Mouse (Mus musculus): ENCODE measurements around the gene Cyfip1. TPM values are rescaled to one million over a fixed set of nuclear protein-coding genes. Genes with fewer than 3 reads are reported as not detected.

Gene Cyfip1
- polyA plus RNA-seq, 1 experiment from 2014 or later: 94.7 TPM

DNA sequence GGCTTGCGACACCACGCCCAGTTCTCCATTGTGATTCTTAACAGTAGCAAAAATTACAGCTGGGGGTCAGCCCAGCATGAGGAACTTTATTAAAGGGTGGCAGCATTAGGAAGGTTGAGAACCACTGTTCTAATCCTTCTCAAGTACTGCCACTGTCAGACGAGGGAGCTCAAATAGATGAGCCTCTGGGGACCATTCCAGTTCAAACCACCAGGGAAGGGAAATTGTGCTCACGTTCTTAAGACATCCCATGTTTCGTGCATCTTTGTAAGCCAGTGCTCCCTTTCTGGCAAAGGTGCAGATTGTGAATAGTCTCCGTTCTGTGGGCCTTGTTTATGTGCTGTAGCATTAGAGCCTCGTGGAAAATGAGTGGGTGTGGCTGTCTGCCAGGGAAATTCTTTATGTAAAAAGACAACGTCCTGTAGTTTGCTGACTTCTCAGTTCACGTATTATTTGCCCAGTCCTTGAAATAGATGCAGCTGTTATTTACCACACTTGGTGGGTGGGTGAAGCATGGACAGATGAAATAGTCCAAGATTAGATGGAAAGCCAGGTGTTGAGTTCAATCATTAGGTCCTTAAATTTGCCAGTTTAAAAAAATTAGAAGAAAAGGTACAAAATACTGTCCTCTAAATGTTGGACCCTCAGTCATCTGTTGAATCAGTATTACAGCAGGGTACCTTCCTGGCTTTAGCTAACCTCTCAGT is 5.2 kb downstream of the Cyfip1 start:
- no peak overlapping the region for H3K4me2 ChIP-seq (replicated peaks)
- H3K9ac ChIP-seq: no peak overlapping the region
- 50% methylated on average over 9 of the region's 9 CpGs for WGBS
- no peak overlapping the region for H3K4me3 ChIP-seq (replicated peaks)
- no peak for ATAC-seq
- H3K4me1 ChIP-seq (replicated peaks): peaks cover 10% of the 10 kb centered on the region; the same call in 1 of the 2 replicates
- no peaks in the 10 kb centered on the region for H3K36me3 ChIP-seq
- no peaks in the 10 kb centered on the region for H3K27me3 ChIP-seq (replicated peaks)
- H3K27ac ChIP-seq: no peak overlapping the region
- no peaks in the 10 kb centered on the region for H3K9me3 ChIP-seq

DNA sequence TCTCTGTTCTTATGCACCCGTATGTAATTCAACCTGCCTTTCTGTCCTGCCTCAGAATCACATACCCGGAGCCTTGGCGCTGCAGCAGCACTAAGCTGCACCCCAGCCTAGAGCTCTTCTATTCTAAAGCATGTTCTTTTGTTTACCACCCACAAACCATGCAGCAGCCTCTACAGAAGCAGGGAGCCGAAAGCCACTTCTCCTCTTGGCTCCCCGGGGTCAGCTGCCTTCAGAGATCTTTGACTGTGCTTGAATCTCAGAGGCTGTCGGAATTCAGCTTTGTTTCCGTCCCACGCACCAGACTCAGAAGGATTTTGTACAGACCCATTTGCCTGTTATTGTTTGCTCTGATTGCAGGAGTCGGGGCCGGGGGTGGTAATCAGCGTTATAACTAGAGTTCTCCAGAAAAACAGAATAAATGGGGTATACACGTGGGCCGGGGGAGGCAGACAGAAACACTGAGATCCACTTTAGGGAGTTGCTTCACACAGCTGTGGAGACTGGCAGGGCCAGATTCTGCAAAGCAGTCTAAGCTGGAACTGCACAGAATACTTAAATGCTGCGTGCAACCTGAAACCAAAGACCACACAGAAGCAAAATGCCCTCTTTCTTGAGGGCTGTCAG is 8.5 kb downstream of the Cyfip1 start:
- 0 out of 2 replicates have a peak overlapping the region, but pooled peaks have one; percentile 3 for H3K27ac ChIP-seq
- no peaks in the 10 kb centered on the region for H3K9me3 ChIP-seq
- H3K4me2 ChIP-seq (replicated peaks): 0 out of 2 replicates have a peak overlapping the region, but pooled peaks have one; percentile 5
- H3K4me3 ChIP-seq (replicated peaks): no peak overlapping the region
- H3K9ac ChIP-seq: no peak overlapping the region
- no peaks in the 10 kb centered on the region for H3K27me3 ChIP-seq (replicated peaks)
- H3K4me1 ChIP-seq (replicated peaks): peaks cover 7% of the 10 kb centered on the region; the same call in 1 of the 2 replicates
- no peaks in the 10 kb centered on the region for H3K36me3 ChIP-seq
- WGBS: 31% methylated on average over 14 of the region's 14 CpGs
- peak; percentile 52; the same call in 1 of the 2 replicates for ATAC-seq

DNA sequence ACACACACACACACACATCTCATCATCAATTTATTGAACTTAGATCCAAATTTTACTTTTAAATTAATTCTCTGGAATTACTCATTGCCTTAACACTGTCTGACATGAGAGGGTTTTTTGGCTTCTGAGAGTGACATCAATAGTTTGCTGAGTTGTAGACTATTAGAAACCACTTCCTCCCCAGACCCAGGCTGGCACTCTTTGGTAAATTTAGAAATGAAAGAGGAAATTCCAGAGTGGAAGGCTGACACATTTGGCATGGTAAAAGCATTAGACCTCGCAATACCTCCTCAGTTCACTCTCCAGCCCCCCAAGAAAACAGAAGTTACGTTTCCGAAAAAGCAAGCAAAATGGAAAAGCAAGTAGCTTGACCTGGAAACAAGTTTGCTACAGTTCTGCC is 11.2 kb downstream of the Cyfip1 start:
- 79% methylated on average over 3 of the region's 3 CpGs for WGBS
- H3K9me3 ChIP-seq: no peaks in the 10 kb centered on the region
- H3K4me2 ChIP-seq (replicated peaks): no peak overlapping the region
- H3K27ac ChIP-seq: no peak overlapping the region
- peaks cover 7% of the 10 kb centered on the region; the same call in 1 of the 2 replicates for H3K4me1 ChIP-seq (replicated peaks)
- no peak overlapping the region for H3K9ac ChIP-seq
- ATAC-seq: no peak
- H3K27me3 ChIP-seq (replicated peaks): no peaks in the 10 kb centered on the region
- no peaks in the 10 kb centered on the region for H3K36me3 ChIP-seq
- H3K4me3 ChIP-seq (replicated peaks): no peak overlapping the region

DNA sequence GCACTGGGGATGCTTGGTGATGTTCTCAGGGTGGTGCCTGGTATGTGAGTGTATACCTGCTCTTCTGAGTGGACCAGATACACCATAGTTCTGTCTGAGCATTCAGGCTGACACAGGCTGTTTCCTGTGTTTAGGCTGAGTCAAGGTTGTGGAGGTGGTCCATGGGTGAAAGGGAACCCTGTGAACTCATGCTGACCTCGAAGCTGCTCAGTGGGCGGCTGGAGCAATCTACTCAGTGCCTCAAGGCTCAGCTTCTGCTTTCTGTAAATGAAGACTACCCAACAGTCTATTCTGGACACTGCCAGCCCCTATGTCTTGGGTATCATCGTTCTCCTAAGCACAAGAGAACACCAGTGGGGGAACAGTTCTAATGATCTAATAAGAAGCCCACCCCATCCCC is 14.1 kb downstream of the Cyfip1 start:
- ATAC-seq: no peak
- H3K4me1 ChIP-seq (replicated peaks): 0 out of 2 replicates have a peak, but pooled peaks cover 6% of the 10 kb centered on the region

DNA sequence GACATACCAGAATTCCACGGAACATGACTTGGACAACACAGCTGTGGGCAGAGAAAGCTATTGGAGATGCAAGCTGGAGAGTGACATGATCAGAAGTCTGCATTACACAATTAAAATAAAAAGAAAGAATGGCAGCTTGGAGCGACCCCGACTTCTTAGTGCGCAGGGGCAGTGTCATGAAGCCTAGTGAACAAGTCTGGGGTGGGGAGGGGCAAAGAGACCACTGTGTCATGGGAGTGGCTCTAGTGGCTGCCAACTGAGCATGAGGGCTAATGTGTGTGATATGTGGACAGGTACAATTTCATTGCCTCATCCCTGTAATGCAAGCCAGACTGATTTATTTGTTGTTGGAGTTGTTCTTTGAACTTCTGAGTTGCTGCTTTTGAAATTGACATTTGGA is 15.2 kb downstream of the Cyfip1 start:
- ATAC-seq: no peak
- H3K27me3 ChIP-seq (replicated peaks): no peaks in the 10 kb centered on the region
- H3K27ac ChIP-seq: no peak overlapping the region
- 93% methylated on average over 4 of the region's 4 CpGs for WGBS
- H3K4me1 ChIP-seq (replicated peaks): 0 out of 2 replicates have a peak, but pooled peaks cover 2% of the 10 kb centered on the region
- no peaks in the 10 kb centered on the region for H3K9me3 ChIP-seq
- no peaks in the 10 kb centered on the region for H3K36me3 ChIP-seq
- no peak overlapping the region for H3K9ac ChIP-seq
- no peak overlapping the region for H3K4me2 ChIP-seq (replicated peaks)
- no peak overlapping the region for H3K4me3 ChIP-seq (replicated peaks)

More for the DNA sequence above, 14.1 kb downstream of the Cyfip1 start:
- H3K27ac ChIP-seq: no peak overlapping the region
- H3K4me3 ChIP-seq (replicated peaks): no peak overlapping the region
- H3K4me2 ChIP-seq (replicated peaks): no peak overlapping the region
- no peaks in the 10 kb centered on the region for H3K9me3 ChIP-seq
- no peak overlapping the region for H3K9ac ChIP-seq
- H3K27me3 ChIP-seq (replicated peaks): no peaks in the 10 kb centered on the region
- no peaks in the 10 kb centered on the region for H3K36me3 ChIP-seq
- WGBS: 68% methylated on average over 3 of the region's 3 CpGs

DNA sequence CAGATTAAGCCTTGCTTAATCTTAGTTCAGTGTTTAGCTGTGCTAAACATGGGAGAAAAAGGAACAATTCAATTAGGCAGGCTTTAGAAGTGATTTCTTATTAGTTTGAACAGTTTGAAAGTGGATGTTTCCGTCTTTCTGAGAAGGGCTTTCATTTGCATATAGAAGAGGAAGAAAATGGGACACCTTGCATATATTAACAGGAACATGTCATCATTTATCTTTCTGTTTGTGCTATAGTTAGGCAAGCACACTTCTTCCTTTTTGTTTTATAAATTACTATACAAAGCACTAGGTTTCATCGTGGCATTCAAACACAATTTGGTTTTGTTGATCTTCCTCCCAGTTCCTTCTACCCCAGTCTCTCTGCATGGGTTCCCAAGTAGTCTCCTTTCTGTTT is 16.2 kb downstream of the Cyfip1 start:
- no peaks in the 10 kb centered on the region for H3K36me3 ChIP-seq
- no peak for ATAC-seq
- H3K4me3 ChIP-seq (replicated peaks): no peak overlapping the region
- H3K27me3 ChIP-seq (replicated peaks): no peaks in the 10 kb centered on the region
- H3K4me1 ChIP-seq (replicated peaks): 0 out of 2 replicates have a peak, but pooled peaks cover 2% of the 10 kb centered on the region
- H3K9ac ChIP-seq: no peak overlapping the region
- 69% methylated on average over 2 of the region's 2 CpGs for WGBS
- no peaks in the 10 kb centered on the region for H3K9me3 ChIP-seq
- H3K4me2 ChIP-seq (replicated peaks): no peak overlapping the region
- H3K27ac ChIP-seq: no peak overlapping the region

DNA sequence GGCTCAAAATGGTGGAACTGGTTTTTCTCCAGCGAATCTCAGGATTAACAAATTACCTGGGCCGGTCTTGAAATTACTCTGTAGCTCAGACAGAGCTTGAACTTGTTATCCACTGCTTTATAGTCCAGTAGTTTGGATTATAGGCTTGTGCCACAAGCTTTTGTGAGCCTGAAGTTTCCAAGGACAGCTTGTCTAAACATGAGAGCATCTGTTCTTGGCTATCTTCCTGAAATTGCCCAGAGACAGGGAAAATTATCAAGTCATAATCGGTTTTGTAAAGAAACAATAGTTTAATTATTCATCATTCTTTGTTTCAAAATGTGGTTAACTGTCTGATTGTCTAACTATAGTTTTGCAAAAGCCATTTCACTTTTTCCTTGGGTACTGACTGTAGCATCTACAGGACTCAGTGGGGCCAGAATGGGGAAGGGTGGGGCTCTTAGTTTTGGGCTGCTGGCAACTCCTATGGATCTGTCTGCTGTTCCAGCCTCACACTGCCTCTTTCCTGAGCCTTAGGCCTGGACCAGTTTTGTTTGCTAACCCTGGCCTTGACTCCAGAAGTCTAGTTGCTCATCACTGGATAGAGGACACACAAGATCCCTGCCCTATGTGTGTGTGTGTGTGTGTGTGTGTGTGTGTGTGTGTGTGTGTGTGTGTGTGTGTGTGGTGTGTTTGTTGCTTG is 17.4 kb downstream of the Cyfip1 start:
- Histone ChIP-seq H3K4me1 (replicated peaks) (0 out of 2 replicates have a peak, but pooled peaks cover 2% of the 10 kb centered on the region), H3K4me2 (replicated peaks) (no peak overlapping the region), H3K27me3 (replicated peaks) (no peaks in the 10 kb centered on the region), H3K36me3 (no peaks in the 10 kb centered on the region), H3K27ac (no peak overlapping the region), H3K9ac (no peak overlapping the region), H3K4me3 (replicated peaks) (no peak overlapping the region), H3K9me3 (no peaks in the 10 kb centered on the region)
- WGBS: 68% methylated on average over 3 of the region's 3 CpGs
- peak; percentile 24; the same call in 1 of the 2 replicates for ATAC-seq

DNA sequence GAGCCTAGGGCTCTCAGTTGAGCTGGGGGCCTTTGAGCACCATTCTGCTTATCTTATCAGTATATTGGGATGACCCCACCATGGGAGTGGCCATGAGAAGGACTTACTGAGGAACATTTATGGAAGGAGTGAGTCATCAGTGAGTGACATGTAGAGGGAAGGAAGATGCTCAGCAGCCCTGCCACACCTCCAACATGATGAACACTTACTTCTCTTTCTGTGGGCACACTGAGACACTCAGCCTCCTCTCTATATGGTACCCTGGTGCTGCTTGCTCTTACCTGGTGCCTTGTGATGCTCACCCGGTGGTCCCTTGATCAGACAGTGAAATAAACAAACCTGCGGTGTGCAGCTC is 17.9 kb downstream of the Cyfip1 start:
- peak; percentile 62 for ATAC-seq
- no peaks in the 10 kb centered on the region for H3K27me3 ChIP-seq (replicated peaks)
- no peaks in the 10 kb centered on the region for H3K9me3 ChIP-seq
- no peak overlapping the region for H3K4me3 ChIP-seq (replicated peaks)
- no peak overlapping the region for H3K9ac ChIP-seq
- H3K27ac ChIP-seq: no peak overlapping the region
- WGBS: 74% methylated on average over 2 of the region's 2 CpGs
- H3K4me2 ChIP-seq (replicated peaks): no peak overlapping the region
- 0 out of 2 replicates have a peak, but pooled peaks cover 2% of the 10 kb centered on the region for H3K4me1 ChIP-seq (replicated peaks)
- H3K36me3 ChIP-seq: no peaks in the 10 kb centered on the region

DNA sequence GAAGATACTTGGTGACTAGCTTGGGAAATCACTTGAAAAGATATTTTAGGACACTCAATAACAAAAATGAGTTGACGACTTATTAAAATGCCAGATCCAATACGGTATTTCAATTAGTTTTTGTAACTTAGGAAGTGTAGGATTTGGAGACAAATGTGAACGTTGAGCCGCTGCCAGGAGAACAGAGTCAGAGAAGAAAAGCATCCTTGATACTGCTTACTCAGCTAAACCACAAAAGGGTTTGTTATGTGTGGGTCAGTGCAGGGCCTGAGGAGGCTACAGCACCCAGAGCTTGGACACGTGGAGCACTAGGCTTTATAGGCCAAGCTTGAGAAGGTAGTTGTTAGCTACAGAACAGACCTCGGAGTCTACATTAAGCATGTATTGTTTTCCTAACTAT is 18.4 kb downstream of the Cyfip1 start:
- 86% methylated on average over 6 of the region's 6 CpGs for WGBS
- Histone ChIP-seq H3K27me3 (replicated peaks) (no peaks in the 10 kb centered on the region), H3K9ac (no peak overlapping the region), H3K27ac (no peak overlapping the region), H3K4me1 (replicated peaks) (0 out of 2 replicates have a peak, but pooled peaks cover 2% of the 10 kb centered on the region), H3K4me3 (replicated peaks) (no peak overlapping the region), H3K36me3 (no peaks in the 10 kb centered on the region), H3K4me2 (replicated peaks) (no peak overlapping the region), H3K9me3 (no peaks in the 10 kb centered on the region)
- no peak for ATAC-seq

DNA sequence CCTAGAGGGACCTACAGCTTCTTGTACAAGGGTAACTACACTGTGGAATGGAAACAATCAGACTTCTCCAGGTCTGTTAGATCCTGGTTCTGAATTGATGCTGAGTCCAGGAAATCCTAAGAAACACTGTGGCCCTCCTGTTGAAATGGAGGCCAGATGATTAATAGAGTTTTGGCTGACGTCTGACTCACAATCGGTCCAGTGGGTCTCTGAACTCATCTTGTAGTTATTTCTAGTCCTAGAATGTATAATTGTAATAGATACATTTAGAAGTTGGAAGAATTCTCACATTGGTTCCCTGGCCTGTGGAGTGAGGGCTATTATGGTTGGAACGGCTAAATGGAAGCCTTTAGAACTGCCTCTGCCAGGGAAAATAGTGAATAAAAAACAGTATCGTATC is 19.6 kb downstream of the Cyfip1 start:
- Histone ChIP-seq H3K4me2 (replicated peaks) (no peak overlapping the region), H3K4me3 (replicated peaks) (no peak overlapping the region), H3K27me3 (replicated peaks) (no peaks in the 10 kb centered on the region), H3K36me3 (no peaks in the 10 kb centered on the region), H3K9ac (no peak overlapping the region), H3K27ac (no peak overlapping the region), H3K9me3 (no peaks in the 10 kb centered on the region), H3K4me1 (replicated peaks) (0 out of 2 replicates have a peak, but pooled peaks cover 2% of the 10 kb centered on the region)
- WGBS: 86% methylated on average over 4 of the region's 4 CpGs
- no peak for ATAC-seq

DNA sequence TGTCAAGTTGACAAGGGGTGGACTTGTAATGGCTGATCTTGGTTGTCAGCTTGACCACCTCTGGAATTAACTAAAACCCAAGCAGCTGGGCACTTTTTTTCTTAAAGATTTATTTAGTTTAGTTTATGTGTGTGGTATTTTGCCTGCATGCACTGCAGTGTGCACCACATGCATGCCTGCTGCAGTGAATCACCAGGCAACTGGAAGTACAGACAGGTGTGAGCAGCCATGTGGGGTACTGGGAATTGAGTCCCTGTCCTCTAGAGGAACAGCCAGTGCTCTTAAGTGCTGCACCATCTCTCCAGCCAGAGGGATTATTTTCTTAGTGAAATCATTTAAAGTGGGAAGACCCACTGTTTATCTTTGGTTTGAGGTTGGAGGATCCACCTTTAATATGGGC is 23.5 kb downstream of the Cyfip1 start:
- Histone ChIP-seq H3K4me2 (replicated peaks) (no peak overlapping the region), H3K4me3 (replicated peaks) (no peak overlapping the region), H3K36me3 (no peaks in the 10 kb centered on the region), H3K27ac (no peak overlapping the region), H3K27me3 (replicated peaks) (no peaks in the 10 kb centered on the region), H3K9me3 (no peaks in the 10 kb centered on the region), H3K4me1 (replicated peaks) (peaks cover 6% of the 10 kb centered on the region; the same call in 1 of the 2 replicates), H3K9ac (no peak overlapping the region)
- no peak for ATAC-seq

DNA sequence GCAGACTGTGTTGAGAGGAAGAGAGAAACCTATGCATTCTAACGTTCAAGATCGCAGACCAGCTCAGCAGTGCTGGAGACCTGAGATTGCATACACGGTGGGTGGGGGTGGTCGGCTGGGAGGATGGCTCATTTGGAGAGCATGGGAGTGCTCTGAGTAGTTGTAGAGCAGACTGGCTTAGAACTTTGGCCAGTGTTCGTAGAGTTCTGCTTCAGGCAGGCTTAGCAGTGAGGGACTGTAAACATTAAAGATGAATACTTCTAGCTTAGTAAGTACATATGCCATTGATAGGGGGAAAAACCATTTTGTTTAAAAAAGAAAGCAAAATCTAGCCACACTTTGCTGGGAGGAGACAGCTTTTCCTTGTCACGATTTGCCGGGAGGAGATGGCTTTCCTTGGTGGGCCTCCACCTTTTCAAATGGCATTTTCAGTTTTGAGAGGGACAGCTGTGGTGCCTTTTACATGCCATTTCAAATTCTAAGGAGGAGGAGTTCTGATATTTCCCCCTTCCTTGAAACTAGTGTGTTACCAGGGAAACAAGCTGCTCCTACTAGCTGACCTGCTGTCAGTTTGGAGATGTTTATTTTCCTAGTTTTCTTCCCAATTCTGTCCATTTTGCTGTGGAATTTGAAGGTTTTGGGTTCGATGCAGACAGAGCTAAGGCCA is 24.3 kb downstream of the Cyfip1 start:
- 72% methylated on average over 8 of the region's 8 CpGs for WGBS

More for the DNA sequence above, 24.3 kb downstream of the Cyfip1 start:
- no peaks in the 10 kb centered on the region for H3K36me3 ChIP-seq
- no peak overlapping the region for H3K9ac ChIP-seq
- H3K4me3 ChIP-seq (replicated peaks): no peak overlapping the region
- H3K27me3 ChIP-seq (replicated peaks): no peaks in the 10 kb centered on the region
- peaks cover 5% of the 10 kb centered on the region; the same call in 1 of the 2 replicates for H3K4me1 ChIP-seq (replicated peaks)
- no peak for ATAC-seq
- no peaks in the 10 kb centered on the region for H3K9me3 ChIP-seq
- H3K27ac ChIP-seq: no peak overlapping the region
- no peak overlapping the region for H3K4me2 ChIP-seq (replicated peaks)
